Mouse (Mus musculus) kidney, adult 9 months (tissue): ENCODE measurements at regions not wholly inside any gene's neighbourhood (a gene's known extent, or its start where the extent isn't known, plus 50 kb on each side); places are given as distances from the start of the nearest gene placed in this dataset.

Experiments used
- DNase-seq: peaks from one replicate; pipeline ENCODE4 v3.0.0; 2022

GRCm38 (mm10) chr12:25891391-25892167, 523.5 kb downstream of the Rnf144a start:
- no peak for DNase-seq

- peak; percentile 39 for DNase-seq
Observed at GRCm38 (mm10) chr12:25890722-25891121, 524.3 kb downstream of the Rnf144a start.

GRCm38 (mm10) chr12:25883771-25884171, 531.3 kb downstream of the Rnf144a start:
- no peak for DNase-seq

- DNase-seq = no peak
Observed at GRCm38 (mm10) chr12:25871816-25872215, 543.2 kb downstream of the Rnf144a start.

DNA sequence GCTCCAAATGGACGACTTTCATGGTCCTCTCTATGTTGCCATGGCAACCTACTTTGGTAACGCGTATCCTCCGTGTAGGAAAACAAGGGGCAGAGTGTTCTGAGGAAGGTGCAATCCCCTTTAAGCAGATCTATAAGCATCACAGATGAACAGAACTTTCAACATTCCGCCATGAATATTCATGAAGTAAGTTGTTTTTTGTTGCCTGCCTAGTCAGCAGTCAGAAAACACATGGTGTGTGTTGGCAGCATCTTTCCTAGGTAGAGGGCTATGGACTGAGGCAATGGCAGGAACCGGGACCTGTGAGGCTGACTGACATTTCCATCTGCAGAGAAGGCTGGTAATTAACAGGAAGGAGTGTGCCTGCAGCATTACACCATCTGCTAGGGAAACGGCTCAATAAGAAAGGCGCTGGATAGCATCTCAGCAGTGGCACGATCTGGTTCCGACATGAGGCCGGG, 544.0 kb downstream of the Rnf144a start:
- DNase-seq = no peak

DNA sequence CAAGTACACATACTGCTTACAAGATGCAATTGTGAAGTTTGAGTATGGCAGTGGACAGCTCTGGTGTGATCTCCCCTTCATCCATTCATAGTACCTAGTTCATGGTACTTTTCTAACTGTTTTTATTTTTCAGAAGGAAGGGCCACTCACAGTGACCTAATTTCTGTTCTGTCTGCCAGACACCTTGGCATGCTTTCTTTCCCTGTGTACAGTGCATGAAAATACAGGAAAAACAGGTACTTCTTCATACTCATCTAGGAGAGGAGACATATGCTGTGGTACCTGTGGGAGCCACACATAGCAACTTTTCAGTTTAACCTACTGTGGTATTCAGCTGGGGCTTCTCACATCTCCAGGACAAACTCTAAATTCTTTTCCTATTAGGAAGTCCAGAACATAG, 545.2 kb downstream of the Rnf144a start:
- DNase-seq = no peak

- no peak for DNase-seq
Observed at GRCm38 (mm10) chr12:25865063-25865462, 550.0 kb downstream of the Rnf144a start.

DNA sequence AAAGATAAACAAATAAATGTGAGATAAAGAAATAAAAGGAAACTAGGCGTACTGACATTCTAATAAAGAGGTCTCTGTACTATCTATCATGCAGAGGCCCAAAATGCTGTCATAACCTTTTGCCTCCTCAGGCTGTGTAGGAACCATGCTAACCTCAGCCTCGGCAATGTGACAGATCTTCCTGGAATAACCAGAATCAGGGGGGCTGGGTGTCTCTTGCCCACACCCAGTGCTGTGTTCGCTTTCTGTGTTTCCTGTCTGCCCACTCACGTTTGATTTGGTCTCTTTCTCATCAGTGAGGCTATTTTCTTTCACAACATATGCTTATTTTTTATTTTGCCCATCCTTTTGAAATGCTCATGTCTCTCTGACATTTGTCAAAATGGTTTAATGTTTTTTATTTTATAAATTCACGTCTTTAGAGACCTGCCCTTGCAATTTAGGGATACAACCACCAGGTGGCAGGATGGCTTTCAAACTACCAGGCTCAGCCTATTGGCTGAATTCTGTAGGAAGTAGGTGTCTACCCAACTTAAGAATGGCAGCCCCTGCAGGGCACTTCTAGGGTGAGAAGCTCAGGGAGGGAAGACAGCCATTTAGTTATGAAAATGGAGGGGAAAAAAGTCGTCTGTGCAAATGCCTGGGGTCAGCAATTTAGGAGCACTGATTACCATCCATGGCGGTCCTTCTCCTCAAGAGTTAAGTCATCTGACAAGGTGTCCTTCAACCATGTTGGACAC, 550.8 kb downstream of the Rnf144a start:
- DNase-seq = peak; percentile 32

DNA sequence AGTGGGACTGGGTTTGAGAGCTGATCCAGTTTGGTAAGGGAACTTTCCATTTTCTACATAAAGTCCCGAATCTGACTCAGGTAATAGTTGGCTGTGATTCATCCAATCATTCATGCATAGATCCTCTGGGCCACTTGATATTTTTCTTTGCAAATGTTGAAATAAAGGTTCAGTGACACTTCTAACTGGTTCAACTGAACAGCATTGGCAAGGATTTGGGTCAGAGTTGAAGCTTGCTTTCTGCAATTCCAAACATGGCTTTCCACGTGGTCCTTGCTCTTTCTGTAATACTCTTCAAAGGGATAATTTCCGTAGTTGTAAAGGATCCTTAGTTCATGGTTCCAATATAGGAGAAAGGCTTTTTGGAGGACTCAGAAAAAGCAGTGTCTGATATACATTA, 554.0 kb downstream of the Rnf144a start:
- no peak for DNase-seq

- DNase-seq = no peak
Observed at GRCm38 (mm10) chr12:25858397-25858796, 556.7 kb downstream of the Rnf144a start.

- DNase-seq = no peak
Observed at GRCm38 (mm10) chr12:25830057-25830456, 585.0 kb downstream of the Rnf144a start.

DNA sequence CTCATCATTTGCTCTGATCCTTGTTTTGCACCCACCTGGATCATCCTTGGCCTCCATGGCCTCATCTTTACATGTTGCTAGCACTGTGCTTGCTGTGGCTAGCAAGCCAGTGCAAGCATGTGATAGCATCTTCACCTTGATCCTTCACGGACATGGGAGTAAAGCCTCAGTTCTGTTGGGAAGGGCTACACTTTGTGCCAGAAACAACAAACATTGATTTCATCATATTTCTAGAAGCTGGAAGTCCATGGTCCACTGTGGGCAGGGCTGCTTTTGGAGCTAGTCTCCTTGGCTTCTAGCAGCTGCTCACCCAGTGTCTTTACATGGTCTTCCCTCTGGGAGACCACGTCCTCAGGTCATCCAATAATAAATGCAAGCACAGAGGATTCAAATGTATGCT, 587.1 kb downstream of the Rnf144a start:
- no peak for DNase-seq

DNA sequence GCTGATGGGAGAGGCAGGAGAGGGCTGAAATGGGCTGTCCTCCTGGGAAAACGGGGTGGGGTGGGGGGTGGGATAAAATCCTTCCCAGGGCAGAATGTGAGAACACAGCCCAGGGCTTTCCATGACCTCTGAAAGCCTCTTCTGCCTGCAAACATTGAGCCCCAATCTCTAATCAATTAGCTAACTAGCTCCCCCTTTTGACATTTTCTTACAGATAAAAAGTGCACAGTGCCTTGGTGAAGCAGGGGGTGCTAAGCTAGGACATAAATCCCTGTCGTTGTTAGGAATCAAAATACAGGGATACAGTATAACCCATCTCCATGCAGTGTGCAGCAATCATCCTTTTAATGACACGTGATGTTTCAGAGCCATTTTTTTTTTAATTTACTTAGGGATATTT, 588.1 kb downstream of the Rnf144a start:
- peak; percentile 7 for DNase-seq

DNA sequence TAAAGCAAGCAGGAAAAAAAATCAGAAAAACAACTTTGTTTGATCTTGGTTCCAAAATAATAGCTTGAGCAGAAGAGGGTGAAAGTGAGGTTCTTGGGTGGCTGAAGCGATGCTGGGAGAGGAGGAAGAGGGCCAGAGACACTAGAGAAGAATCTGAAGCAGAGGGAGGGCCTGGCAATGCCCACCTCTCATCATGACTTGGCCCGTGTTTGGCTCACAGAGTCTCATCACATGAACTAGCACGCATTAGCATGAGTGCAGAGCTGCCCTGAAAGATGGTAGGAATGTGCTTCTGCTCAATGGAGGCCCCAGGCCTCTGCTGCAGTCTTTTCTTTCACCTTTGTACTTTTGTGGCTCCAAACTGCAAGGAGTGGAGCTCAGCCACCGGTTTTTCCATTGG, 588.6 kb downstream of the Rnf144a start:
- DNase-seq = no peak

GRCm38 (mm10) chr12:25816248-25816647, 598.8 kb downstream of the Rnf144a start:
- DNase-seq = no peak

- DNase-seq = no peak
Observed at GRCm38 (mm10) chr12:25795092-25795491, 620.0 kb downstream of the Rnf144a start.

DNA sequence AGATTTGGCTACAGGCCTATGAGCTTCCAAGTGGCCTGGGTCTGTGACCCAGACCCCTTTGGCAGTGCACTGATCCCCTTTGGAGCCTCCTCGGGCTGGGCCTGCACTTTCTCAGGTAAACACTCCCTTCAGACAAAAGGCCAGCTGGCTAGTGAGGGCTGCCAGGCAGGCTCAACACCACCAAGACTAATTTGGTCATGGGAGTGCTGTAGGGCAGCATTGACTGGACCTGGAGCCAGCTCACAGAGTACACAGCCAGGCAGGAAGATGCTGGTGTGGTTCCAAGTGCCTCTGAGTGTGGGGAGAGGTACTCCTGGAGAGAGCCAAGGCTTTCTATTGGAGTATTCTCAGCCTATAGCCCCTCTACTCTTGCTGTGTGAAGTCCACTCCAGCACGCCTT, 620.5 kb downstream of the Rnf144a start:
- no peak for DNase-seq

DNA sequence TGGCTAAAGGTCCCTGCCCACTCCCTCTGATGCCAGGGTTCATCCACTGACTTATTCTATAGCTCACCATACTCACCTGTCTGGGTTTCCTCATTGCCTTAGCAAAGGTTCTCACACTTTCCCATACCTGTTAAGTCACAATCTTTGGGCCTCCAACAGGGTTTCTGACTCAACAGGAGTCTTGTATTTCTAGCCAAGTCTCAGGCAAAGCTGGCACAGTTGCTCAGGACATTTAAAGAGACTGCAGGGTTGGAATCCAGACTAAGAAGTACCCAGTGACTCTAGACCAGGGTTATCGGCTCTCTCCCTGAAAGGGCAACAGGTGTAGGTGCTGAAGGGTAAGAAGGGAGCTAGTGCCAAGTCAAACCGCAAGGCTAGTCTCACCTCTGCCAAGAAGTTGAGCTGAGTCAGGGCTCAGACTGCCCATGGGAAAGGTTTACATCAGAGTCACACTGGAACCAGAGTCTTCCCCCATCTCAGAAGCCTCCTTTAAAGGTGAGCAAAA, 622.4 kb downstream of the Rnf144a start:
- DNase-seq = no peak

DNA sequence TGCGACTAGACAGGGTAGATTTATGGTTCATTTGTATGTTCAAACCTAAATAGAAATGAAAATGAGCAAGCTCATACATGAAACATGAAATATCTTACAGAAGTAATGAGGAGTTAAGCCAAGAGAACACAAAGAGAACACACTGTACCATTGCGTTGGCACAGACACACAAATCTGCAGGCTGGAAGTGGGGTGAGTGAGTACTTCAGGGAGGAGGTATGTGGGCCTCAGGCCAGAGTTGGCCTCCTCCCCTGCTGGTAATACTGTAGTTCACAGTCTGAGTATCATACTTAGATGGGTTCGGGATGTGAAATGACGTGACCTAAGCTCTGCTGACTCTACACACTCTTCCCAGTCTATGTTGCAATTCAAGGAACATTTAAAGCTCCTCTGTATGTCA, 624.1 kb downstream of the Rnf144a start:
- DNase-seq = no peak

- DNase-seq = no peak
Observed at GRCm38 (mm10) chr12:25785646-25786606, 629.1 kb downstream of the Rnf144a start.

GRCm38 (mm10) chr12:25784401-25784800, 630.7 kb downstream of the Rnf144a start:
- no peak for DNase-seq

DNA sequence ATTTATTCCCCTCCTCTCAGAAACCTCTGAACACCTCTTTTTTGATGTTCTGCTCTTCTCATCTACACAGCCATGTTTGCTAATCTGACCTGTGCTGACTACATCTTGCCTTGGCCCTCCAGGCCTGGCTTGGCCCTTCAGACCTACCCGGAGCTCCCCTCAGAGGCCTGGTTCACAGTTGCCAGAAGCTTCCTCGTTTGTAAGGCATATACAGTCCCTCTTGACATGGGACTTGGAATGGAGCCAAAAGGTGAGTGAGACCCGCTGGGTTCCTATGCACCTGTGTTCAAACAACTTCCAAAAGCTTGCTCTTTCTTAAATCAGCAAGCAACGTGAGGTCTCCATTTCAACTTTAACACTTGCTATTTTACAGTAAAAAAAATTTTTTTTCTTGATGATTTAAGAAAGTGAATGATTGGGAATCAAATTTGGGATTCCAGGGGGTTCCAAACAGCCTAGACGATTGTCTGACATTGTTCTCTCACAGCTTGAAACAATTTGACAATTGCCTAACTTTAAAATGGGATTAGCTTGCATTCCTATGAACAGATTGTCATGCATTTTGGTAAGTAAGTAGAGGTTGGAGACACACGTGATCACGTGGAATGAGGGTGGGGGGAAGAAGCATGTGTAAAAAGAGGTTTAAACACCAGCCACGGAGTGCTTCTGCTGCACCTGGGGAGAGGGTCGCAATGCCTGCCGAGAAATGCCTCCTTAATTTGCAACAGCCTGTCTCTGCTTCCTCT, 631.9 kb downstream of the Rnf144a start:
- no peak for DNase-seq
